Mouse (Mus musculus): Measurements from ENCODE around the gene Ankrd54. TPM values are rescaled to one million over a fixed set of nuclear protein-coding genes. Genes with fewer than 3 reads are reported as not detected.

Ankrd54 gene
- polyA plus RNA-seq, 1 experiment from 2014 or later: 50.0 TPM

DNA sequence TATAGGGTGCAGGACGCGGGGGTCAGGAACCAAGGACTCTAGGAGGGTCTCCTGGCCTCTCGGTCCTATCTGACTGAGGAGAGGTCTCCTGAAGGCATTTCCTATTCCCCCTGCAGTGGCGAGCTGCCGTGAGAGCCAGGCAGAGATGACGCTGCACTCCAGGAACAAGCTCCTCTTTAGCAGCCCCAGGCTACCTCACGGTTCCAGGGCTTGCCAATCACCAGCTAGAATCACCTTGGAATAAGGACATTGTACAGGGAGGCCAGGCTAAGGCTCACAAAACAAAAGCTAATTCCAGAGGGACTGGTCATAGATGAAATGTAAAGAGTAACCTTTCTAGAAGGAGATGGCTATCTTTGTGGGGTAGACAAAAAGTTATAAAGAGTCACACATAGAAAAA is 6.1 kb downstream of the Ankrd54 start:
- H3K4me1 ChIP-seq (replicated peaks; ENCODE audit: control insufficient read depth, insufficient read depth, low read length): peaks cover 10% of the 10 kb centered on the region
- DNase-seq (ENCODE audit: low spot score) (no peak), ATAC-seq (replicated peaks; ENCODE audit: low FRiP score, low TSS enrichment, low read depth) (no peak)
- H3K4me2 ChIP-seq (ENCODE audit: low read length): no peak overlapping the region
- H3K27me3 ChIP-seq (replicated peaks; ENCODE audit: control insufficient read depth, insufficient read depth, low read length): no peaks in the 10 kb centered on the region
- WGBS: 86% methylated on average over 7 of the region's 7 CpGs
- H3K9ac ChIP-seq (ENCODE audit: low read length): no peak overlapping the region
- no peaks in the 10 kb centered on the region for H3K9me3 ChIP-seq (ENCODE audit: control insufficient read depth, low read length)
- H3K36me3 ChIP-seq (ENCODE audit: control insufficient read depth, insufficient read depth, low read length): peaks cover 77% of the 10 kb centered on the region
- no peak overlapping the region for H3K27ac ChIP-seq (ENCODE audit: low read depth)
- H3K4me3 ChIP-seq (ENCODE audit: low read depth, low read length): no peak overlapping the region

DNA sequence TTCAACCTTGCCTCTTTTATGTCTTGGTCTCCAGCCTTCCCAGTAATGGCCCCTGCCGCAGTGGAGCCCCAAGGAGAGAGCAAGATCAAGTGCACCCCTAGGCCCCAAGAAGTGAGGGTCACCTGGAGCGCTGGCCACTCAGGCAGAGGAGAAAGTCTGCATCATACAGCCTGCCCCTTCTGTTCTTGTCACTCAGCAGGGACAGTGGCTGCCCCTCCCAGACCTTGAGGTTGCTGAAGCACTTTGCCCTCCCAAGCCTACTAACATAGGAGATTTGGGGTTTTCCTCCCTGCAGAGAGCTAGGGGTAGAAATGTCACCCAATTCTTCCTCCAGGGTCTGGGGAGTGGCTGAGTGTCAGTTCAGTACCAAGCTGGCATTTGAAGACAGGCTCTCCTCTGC is 10.3 kb downstream of the Ankrd54 start:
- Histone ChIP-seq H3K27me3 (replicated peaks; ENCODE audit: control insufficient read depth, insufficient read depth, low read length) (no peaks in the 10 kb centered on the region), H3K36me3 (ENCODE audit: control insufficient read depth, insufficient read depth, low read length) (peaks cover 42% of the 10 kb centered on the region), H3K27ac (ENCODE audit: low read depth) (no peak overlapping the region), H3K4me2 (ENCODE audit: low read length) (no peak overlapping the region), H3K4me1 (replicated peaks; ENCODE audit: control insufficient read depth, insufficient read depth, low read length) (peaks cover 10% of the 10 kb centered on the region; the same call in 1 of the 2 replicates), H3K9ac (ENCODE audit: low read length) (no peak overlapping the region), H3K9me3 (ENCODE audit: control insufficient read depth, low read length) (no peaks in the 10 kb centered on the region), H3K4me3 (ENCODE audit: low read depth, low read length) (no peak overlapping the region)
- no peak for DNase-seq (ENCODE audit: low spot score)
- 87% methylated on average over 2 of the region's 2 CpGs for WGBS
- 0 out of 2 replicates have a peak, but pooled peaks have one; percentile 3 for ATAC-seq (replicated peaks; ENCODE audit: low FRiP score, low TSS enrichment, low read depth)

DNA sequence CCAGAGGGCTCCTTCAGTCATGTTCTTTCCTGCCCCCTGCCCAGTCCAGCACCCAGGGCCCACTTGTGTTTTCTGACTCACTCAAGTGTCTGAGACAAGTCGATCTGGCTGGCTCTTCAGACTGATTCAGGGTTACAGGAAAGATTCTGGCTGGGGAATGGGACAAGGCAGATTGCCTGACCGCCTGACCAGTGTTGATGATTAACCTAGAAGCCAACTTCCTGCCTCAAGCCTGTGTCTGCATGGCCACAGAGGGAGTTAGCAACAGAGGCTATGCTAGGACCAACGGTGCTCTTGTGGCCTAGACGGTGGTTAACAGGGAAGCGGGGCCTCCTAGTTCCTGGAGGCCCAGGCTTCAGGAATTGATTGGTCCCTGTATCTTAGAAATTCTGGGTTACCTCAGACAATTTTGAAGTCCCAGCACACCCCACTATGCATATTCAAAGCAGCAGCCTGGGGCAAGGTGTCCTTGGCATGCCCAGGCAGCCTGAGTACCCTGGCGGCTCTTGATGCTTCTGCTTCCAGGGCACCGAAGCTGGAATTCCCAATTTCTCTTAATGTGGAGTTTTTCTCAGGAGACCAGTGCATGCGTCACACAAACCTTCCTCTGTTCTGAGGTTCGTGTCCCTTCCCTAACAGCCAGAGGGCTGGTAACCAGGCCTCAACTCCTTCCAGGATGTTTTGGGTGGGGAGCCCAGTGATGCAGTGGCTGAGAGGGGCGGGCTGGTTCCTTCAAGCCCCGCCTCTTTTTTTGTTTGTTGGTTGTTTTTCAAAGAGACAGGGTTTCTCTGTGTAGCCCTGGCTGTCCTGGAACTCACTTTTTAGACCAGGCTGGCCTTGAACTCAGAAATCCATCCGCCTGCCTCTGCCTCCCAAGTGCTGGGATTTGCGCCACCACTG is 11.0 kb downstream of the Ankrd54 start:
- peaks cover 10% of the 10 kb centered on the region; the same call in 1 of the 2 replicates for H3K4me1 ChIP-seq (replicated peaks; ENCODE audit: control insufficient read depth, insufficient read depth, low read length)
- no peak overlapping the region for H3K4me2 ChIP-seq (ENCODE audit: low read length)
- peak; percentile 60 for DNase-seq (ENCODE audit: low spot score)
- no peaks in the 10 kb centered on the region for H3K9me3 ChIP-seq (ENCODE audit: control insufficient read depth, low read length)
- H3K27ac ChIP-seq (ENCODE audit: low read depth): peak overlapping the region; percentile 29
- no peaks in the 10 kb centered on the region for H3K27me3 ChIP-seq (replicated peaks; ENCODE audit: control insufficient read depth, insufficient read depth, low read length)
- peaks cover 37% of the 10 kb centered on the region for H3K36me3 ChIP-seq (ENCODE audit: control insufficient read depth, insufficient read depth, low read length)
- peak; percentile 72 for ATAC-seq (replicated peaks; ENCODE audit: low FRiP score, low TSS enrichment, low read depth)
- H3K9ac ChIP-seq (ENCODE audit: low read length): no peak overlapping the region
- 60% methylated on average over 13 of the region's 13 CpGs for WGBS
- no peak overlapping the region for H3K4me3 ChIP-seq (ENCODE audit: low read depth, low read length)

DNA sequence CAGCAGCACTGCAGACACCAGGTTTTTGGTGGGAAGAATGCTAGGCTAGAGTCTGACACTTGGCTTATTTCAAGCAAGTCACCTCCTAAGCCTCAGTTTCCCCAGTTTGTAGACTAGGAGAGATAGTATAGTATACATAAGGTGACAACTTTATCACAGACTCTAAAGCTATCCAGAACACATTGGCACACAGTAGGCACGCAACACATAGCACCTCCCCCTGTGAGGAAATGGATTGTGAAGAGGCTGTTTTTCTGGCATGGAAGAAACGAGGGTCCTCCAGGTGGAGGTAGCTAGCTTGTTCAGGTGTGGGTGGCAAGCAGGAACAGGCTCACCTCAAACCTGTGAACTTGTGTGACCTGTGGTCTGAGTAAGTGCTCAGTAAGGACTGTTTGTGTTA is 11.7 kb downstream of the Ankrd54 start:
- peak overlapping the region; percentile 29 for H3K27ac ChIP-seq (ENCODE audit: low read depth)
- no peaks in the 10 kb centered on the region for H3K9me3 ChIP-seq (ENCODE audit: control insufficient read depth, low read length)
- H3K4me2 ChIP-seq (ENCODE audit: low read length): no peak overlapping the region
- ATAC-seq (replicated peaks; ENCODE audit: low FRiP score, low TSS enrichment, low read depth) (peak; percentile 44; the same call in 1 of the 2 replicates), DNase-seq (ENCODE audit: low spot score) (no peak)
- H3K4me1 ChIP-seq (replicated peaks; ENCODE audit: control insufficient read depth, insufficient read depth, low read length): peaks cover 10% of the 10 kb centered on the region; the same call in 1 of the 2 replicates
- peaks cover 29% of the 10 kb centered on the region for H3K36me3 ChIP-seq (ENCODE audit: control insufficient read depth, insufficient read depth, low read length)
- H3K27me3 ChIP-seq (replicated peaks; ENCODE audit: control insufficient read depth, insufficient read depth, low read length): no peaks in the 10 kb centered on the region
- H3K4me3 ChIP-seq (ENCODE audit: low read depth, low read length): no peak overlapping the region
- no peak overlapping the region for H3K9ac ChIP-seq (ENCODE audit: low read length)
- 61% methylated on average over 2 of the region's 2 CpGs for WGBS

DNA sequence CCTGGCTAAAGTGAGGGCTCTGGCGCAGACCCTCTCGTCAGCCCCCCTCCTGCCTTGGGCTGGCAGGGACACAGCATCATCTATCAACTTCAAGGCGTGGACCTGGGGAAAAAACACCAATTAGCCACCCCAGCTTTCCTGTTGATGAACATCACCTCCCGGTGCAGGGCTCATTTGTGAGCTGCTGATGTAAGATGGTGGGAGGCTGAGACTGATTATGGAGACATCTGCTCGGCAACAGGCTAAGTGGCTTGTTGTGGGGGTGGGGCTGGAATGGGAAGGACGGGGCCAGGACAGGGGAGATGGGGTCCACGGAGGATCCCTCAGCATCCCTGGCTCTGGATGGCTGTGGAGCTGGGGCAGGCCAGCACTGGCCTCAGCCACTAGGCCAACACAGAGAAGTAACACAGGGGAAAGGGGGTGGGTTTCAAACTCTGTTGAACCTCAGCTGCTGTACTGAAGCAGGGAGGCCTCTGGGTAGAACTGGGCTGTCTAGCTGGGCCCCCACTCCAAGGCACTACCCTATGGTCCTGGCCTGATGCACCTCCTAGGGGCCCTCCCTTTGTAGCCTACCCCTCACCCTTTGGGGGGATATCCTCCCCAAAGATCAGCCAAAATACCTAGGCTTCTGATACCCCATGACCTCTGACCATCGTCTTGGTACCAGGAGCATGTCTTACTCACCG is 12.4 kb downstream of the Ankrd54 start:
- H3K9ac ChIP-seq (ENCODE audit: low read length): no peak overlapping the region
- no peak overlapping the region for H3K4me3 ChIP-seq (ENCODE audit: low read depth, low read length)

DNA sequence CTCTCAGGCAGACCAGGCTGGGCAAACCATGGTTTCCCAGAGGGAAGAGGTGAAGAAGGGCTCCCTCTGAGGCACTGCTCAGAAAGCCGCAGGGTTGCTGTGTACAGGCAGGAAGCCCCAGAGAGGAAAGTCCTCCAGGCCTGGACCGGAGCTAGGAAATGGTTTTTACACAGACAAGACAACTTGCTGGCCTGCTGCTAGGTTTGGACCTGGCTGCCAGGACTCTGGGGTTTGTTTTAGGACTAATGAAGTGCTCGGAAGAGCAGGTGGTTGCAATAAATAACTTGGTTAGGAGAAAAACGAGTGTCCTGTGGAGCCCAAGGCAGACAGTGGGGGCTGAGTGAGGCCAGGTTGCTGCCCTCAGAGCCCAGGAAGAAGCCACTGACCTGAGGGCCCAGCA is 14.5 kb downstream of the Ankrd54 start:
- Histone ChIP-seq H3K36me3 (ENCODE audit: control insufficient read depth, insufficient read depth, low read length) (peaks cover 1% of the 10 kb centered on the region; the same call in 1 of the 2 replicates), H3K27ac (ENCODE audit: low read depth) (no peak overlapping the region), H3K9ac (ENCODE audit: low read length) (no peak overlapping the region), H3K9me3 (ENCODE audit: control insufficient read depth, low read length) (no peaks in the 10 kb centered on the region), H3K27me3 (replicated peaks; ENCODE audit: control insufficient read depth, insufficient read depth, low read length) (peaks cover 9% of the 10 kb centered on the region), H3K4me1 (replicated peaks; ENCODE audit: control insufficient read depth, insufficient read depth, low read length) (peaks cover 10% of the 10 kb centered on the region; the same call in 1 of the 2 replicates), H3K4me2 (ENCODE audit: low read length) (no peak overlapping the region), H3K4me3 (ENCODE audit: low read depth, low read length) (no peak overlapping the region)
- WGBS: 51% methylated on average over 4 of the region's 4 CpGs
- ATAC-seq (replicated peaks; ENCODE audit: low FRiP score, low TSS enrichment, low read depth): no peak
- DNase-seq (ENCODE audit: low spot score): no peak

More for the DNA sequence above, 12.4 kb downstream of the Ankrd54 start:
- H3K4me2 ChIP-seq (ENCODE audit: low read length): no peak overlapping the region
- H3K4me1 ChIP-seq (replicated peaks; ENCODE audit: control insufficient read depth, insufficient read depth, low read length): peaks cover 10% of the 10 kb centered on the region; the same call in 1 of the 2 replicates
- WGBS: 53% methylated on average over 9 of the region's 9 CpGs
- ATAC-seq (replicated peaks; ENCODE audit: low FRiP score, low TSS enrichment, low read depth) (peak; percentile 34; the same call in 1 of the 2 replicates), DNase-seq (ENCODE audit: low spot score) (no peak)
- H3K9me3 ChIP-seq (ENCODE audit: control insufficient read depth, low read length): no peaks in the 10 kb centered on the region
- H3K27ac ChIP-seq (ENCODE audit: low read depth): no peak overlapping the region
- H3K27me3 ChIP-seq (replicated peaks; ENCODE audit: control insufficient read depth, insufficient read depth, low read length): no peaks in the 10 kb centered on the region
- H3K36me3 ChIP-seq (ENCODE audit: control insufficient read depth, insufficient read depth, low read length): peaks cover 23% of the 10 kb centered on the region

DNA sequence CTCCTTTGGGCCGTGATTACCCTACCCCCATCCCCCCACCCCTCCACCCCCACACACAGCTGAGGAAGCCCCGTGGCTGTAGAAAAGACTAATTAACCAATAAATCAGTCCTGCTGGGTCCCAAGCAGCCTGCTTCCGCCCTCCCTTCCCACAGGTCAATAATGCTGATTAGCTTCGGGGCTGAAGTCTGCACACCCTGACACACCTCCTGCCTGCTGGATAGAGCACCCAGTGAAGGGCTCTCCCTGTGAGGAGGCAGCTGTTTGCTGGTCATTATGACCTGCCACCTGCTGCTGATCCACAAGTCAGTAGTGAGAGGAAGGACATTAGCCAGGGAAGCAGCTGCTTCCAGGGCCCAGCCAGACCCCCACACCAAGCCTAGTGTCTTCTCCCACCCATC is 17.9 kb downstream of the Ankrd54 start:
- WGBS: 7% methylated on average over 4 of the region's 4 CpGs

DNA sequence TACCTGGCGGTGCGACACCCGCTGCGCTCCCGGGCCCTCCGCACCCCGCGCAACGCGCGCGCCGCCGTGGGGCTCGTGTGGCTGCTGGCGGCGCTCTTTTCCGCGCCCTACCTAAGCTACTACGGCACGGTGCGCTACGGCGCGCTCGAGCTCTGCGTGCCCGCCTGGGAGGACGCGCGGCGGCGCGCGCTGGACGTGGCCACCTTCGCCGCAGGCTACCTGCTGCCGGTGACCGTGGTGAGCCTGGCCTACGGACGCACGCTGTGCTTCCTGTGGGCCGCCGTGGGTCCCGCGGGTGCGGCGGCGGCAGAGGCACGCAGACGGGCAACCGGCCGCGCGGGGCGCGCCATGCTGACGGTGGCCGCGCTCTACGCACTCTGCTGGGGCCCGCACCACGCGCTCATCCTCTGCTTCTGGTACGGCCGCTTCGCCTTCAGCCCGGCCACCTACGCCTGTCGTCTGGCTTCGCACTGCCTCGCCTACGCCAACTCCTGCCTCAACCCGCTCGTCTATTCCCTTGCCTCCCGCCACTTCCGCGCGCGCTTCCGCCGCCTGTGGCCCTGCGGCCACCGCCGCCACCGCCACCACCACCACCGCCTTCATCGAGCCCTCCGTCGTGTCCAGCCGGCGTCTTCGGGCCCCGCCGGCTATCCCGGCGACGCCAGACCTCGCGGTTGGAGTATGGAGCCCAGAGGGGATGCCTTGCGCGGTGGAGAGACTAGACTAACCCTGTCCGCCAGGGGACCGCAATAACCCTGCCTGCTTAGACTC is 19.8 kb downstream of the Ankrd54 start:
- Histone ChIP-seq H3K36me3 (ENCODE audit: control insufficient read depth, insufficient read depth, low read length) (no peaks in the 10 kb centered on the region), H3K27me3 (replicated peaks; ENCODE audit: control insufficient read depth, insufficient read depth, low read length) (peaks cover 33% of the 10 kb centered on the region), H3K9ac (ENCODE audit: low read length) (peak overlapping the region; percentile 51), H3K4me3 (ENCODE audit: low read depth, low read length) (peak overlapping the region; percentile 48), H3K9me3 (ENCODE audit: control insufficient read depth, low read length) (no peaks in the 10 kb centered on the region), H3K27ac (ENCODE audit: low read depth) (no peak overlapping the region; the same call in 1 of the 2 replicates), H3K4me2 (ENCODE audit: low read length) (peak overlapping the region; percentile 95), H3K4me1 (replicated peaks; ENCODE audit: control insufficient read depth, insufficient read depth, low read length) (peaks cover 14% of the 10 kb centered on the region; the same call in 1 of the 2 replicates)
- no peak for ATAC-seq (replicated peaks; ENCODE audit: low FRiP score, low TSS enrichment, low read depth)
- 1% methylated on average over 99 of the region's 105 CpGs for WGBS
- DNase-seq (ENCODE audit: low spot score): peak; percentile 72

More for the DNA sequence above, 17.9 kb downstream of the Ankrd54 start:
- no peaks in the 10 kb centered on the region for H3K36me3 ChIP-seq (ENCODE audit: control insufficient read depth, insufficient read depth, low read length)
- DNase-seq (ENCODE audit: low spot score) (no peak), ATAC-seq (replicated peaks; ENCODE audit: low FRiP score, low TSS enrichment, low read depth) (peak; percentile 48)
- H3K4me3 ChIP-seq (ENCODE audit: low read depth, low read length): no peak overlapping the region
- H3K27me3 ChIP-seq (replicated peaks; ENCODE audit: control insufficient read depth, insufficient read depth, low read length): peaks cover 33% of the 10 kb centered on the region
- no peak overlapping the region for H3K4me2 ChIP-seq (ENCODE audit: low read length)
- H3K27ac ChIP-seq (ENCODE audit: low read depth): peak overlapping the region; percentile 17; the same call in 1 of the 2 replicates
- H3K9ac ChIP-seq (ENCODE audit: low read length): no peak overlapping the region
- H3K4me1 ChIP-seq (replicated peaks; ENCODE audit: control insufficient read depth, insufficient read depth, low read length): peaks cover 14% of the 10 kb centered on the region; the same call in 1 of the 2 replicates
- H3K9me3 ChIP-seq (ENCODE audit: control insufficient read depth, low read length): no peaks in the 10 kb centered on the region
